14 mouse cellular contexts compared by ENCODE assay signal in genomic region chr9:91382471-91383255, GRCm38 (mm10). TPM values are rescaled to one million over a fixed set of nuclear protein-coding genes. Genes with fewer than 3 reads are reported as not detected.
DNase-seq lines count a peak whose midpoint lies in the region; ATAC-seq and TF ChIP-seq lines count a peak whose summit lies in the region.
"Had no signal": no experiment of that assay in that cellular context is flagged by ENCODE, and none has a peak within 500 bp of the region (broad histone marks: within the 10 kb centered on the region; RNA-seq: fewer than 3 reads in every experiment).

No protein-coding gene starts in this region.

- peak overlapping the region; percentile 56 for H3K9ac ChIP-seq in midbrain, embryonic 16.5 days (ENCODE audit: low read depth, low read length)
- H3K9ac ChIP-seq: embryonic facial prominence, embryonic 15.5 days; liver, embryonic 13.5 days had no signal

- no peaks in the 10 kb centered on the region for H3K27me3 ChIP-seq in cerebellum, adult 2 months (ENCODE audit: control insufficient read depth, insufficient read depth, low read length)
- peaks cover 98% of the 10 kb centered on the region for H3K27me3 ChIP-seq in hindbrain, embryonic 10.5 days (ENCODE audit: insufficient read depth, poor library complexity, severe bottlenecking)
- H3K27me3 ChIP-seq in midbrain, embryonic 16.5 days (ENCODE audit: control insufficient read depth, insufficient read depth, low read depth, low read length): peaks cover 27% of the 10 kb centered on the region

- peak; percentile 65 to 77 for DNase-seq in cerebellum, adult 2 months
- DNase-seq in cerebellum, postnatal 25 days: peak; percentile 66 to 79
- DNase-seq in hindbrain, embryonic 10.5 days (ENCODE audit: low spot score): peak; percentile 63
- no peak for DNase-seq in urinary bladder, postnatal 36 days (ENCODE audit: low spot score in 2 of 2)
- no peak for DNase-seq in lung, postnatal 36 days
- no peak for DNase-seq in frontal cortex, postnatal 36 days (ENCODE audit: low spot score in 2 of 2)
- DNase-seq: adrenal gland, postnatal 25 days; gastrocnemius, postnatal 36 days; liver, embryonic 13.5 days had no signal

- H3K4me1 ChIP-seq in cerebellum, adult 2 months (ENCODE audit: control insufficient read depth, insufficient read depth, low read length): peaks cover 20% of the 10 kb centered on the region
- H3K4me1 ChIP-seq in hindbrain, embryonic 10.5 days (replicated peaks): peaks cover 67% of the 10 kb centered on the region
- 0 out of 2 replicates have a peak, but pooled peaks cover 3% of the 10 kb centered on the region for H3K4me1 ChIP-seq in midbrain, embryonic 16.5 days (ENCODE audit: control insufficient read depth, insufficient read depth, low read length)
- H3K4me1 ChIP-seq: liver, embryonic 13.5 days had no signal

- no peak for TF ChIP-seq POLR2A in cerebellum, adult 2 months (IDR thresholded peaks at IDR 0.05; ENCODE audit: borderline replicate concordance, insufficient read depth, low read length)

- no peak for ATAC-seq in midbrain, embryonic 16.5 days

- peak overlapping the region; percentile 100 for H3K27ac ChIP-seq in cerebellum, adult 2 months (ENCODE audit: insufficient read depth, low read length)
- peak overlapping the region; percentile 98 for H3K27ac ChIP-seq in hindbrain, embryonic 10.5 days
- peak overlapping the region; percentile 87 for H3K27ac ChIP-seq in midbrain, embryonic 16.5 days (ENCODE audit: low read length)
- H3K27ac ChIP-seq: embryonic facial prominence, embryonic 15.5 days; liver, embryonic 13.5 days had no signal

- H3K4me2 ChIP-seq in midbrain, embryonic 16.5 days (ENCODE audit: low read length): peak overlapping the region; percentile 62

- TF ChIP-seq CTCF in cerebellum, adult 2 months (IDR thresholded peaks at IDR 0.05; ENCODE audit: borderline replicate concordance, insufficient read depth, low read depth, low read length): no peak

- WGBS in cerebellum, adult 2 months: 12% methylated on average over 24 of the region's 24 CpGs
- WGBS in hindbrain, embryonic 10.5 days: 1% methylated on average over 24 of the region's 24 CpGs
- 5% methylated on average over 24 of the region's 24 CpGs for WGBS in midbrain, embryonic 16.5 days

- no peaks in the 10 kb centered on the region for H3K9me3 ChIP-seq in hindbrain, embryonic 10.5 days
- no peaks in the 10 kb centered on the region for H3K9me3 ChIP-seq in midbrain, embryonic 16.5 days (replicated peaks; ENCODE audit: control insufficient read depth, low read length, poor library complexity, severe bottlenecking)
- H3K9me3 ChIP-seq: embryonic facial prominence, embryonic 15.5 days; liver, embryonic 13.5 days had no signal

- no peaks in the 10 kb centered on the region for H3K36me3 ChIP-seq in hindbrain, embryonic 10.5 days
- no peaks in the 10 kb centered on the region for H3K36me3 ChIP-seq in midbrain, embryonic 16.5 days (ENCODE audit: control insufficient read depth, insufficient read depth, low read length)
- H3K36me3 ChIP-seq: embryonic facial prominence, embryonic 15.5 days; G1E; liver, embryonic 13.5 days had no signal

- H3K4me3 ChIP-seq in cerebellum, adult 2 months (replicated peaks; ENCODE audit: insufficient read depth, low read depth, low read length): peak overlapping the region; percentile 57
- H3K4me3 ChIP-seq in hindbrain, embryonic 10.5 days: peak overlapping the region; percentile 67
- H3K4me3 ChIP-seq in midbrain, embryonic 16.5 days (ENCODE audit: low read depth, low read length): peak overlapping the region; percentile 16

RNA-seq across cellular contexts. Expression of gene Zic1, which starts 17.1 kb away (rescaled TPM):
- 1,121 and 1,289 TPM in 2 replicates for polyA plus RNA-seq in cerebellum, adult 2 months (2012; rRNA removed)
- 6.9 and 8.1 TPM in 2 replicates for polyA plus RNA-seq in hindbrain, embryonic 10.5 days (2016; fragmentation: Nextera tagmentation; extraction: Ambion mirVana)
- 9.1 and 20.6 TPM in 2 replicates for polyA plus RNA-seq in midbrain, embryonic 16.5 days (2015; fragmentation: Nextera tagmentation; extraction: Ambion mirVana)
- polyA plus RNA-seq: G1E; spleen, adult 2 months; thymus, postnatal 0 days had no signal

RNA-seq across cellular contexts. Expression of gene Zic4, which starts 20.4 kb away (rescaled TPM):
- polyA plus RNA-seq in cerebellum, adult 2 months (2012; rRNA removed): 37.4 and 45.3 TPM in 2 replicates
- 16.9 and 19.8 TPM in 2 replicates for polyA plus RNA-seq in hindbrain, embryonic 10.5 days (2016; fragmentation: Nextera tagmentation; extraction: Ambion mirVana)
- 55.8 and 154 TPM in 2 replicates for polyA plus RNA-seq in midbrain, embryonic 16.5 days (2015; fragmentation: Nextera tagmentation; extraction: Ambion mirVana)
- polyA plus RNA-seq: G1E; liver, embryonic 13.5 days; spleen, adult 2 months; thymus, postnatal 0 days had no signal

Comparison
In these comparisons a context has a peak if more than half of its experiments do, and no peak if none do; other contexts are left out.
1. DNase-seq: peak in cerebellum, adult 2 months (2 of 2), cerebellum, postnatal 25 days (2 of 2) and hindbrain, embryonic 10.5 days (single experiment); none in urinary bladder, postnatal 36 days (0 of 2), lung, postnatal 36 days (single experiment) and frontal cortex, postnatal 36 days (0 of 2).
2. H3K4me3 ChIP-seq: peak in every context shown above with its lines; median percentile 67 in hindbrain, embryonic 10.5 days; 57 in cerebellum, adult 2 months; 16 in midbrain, embryonic 16.5 days.
3. RNA of gene Zic1, which starts 17.1 kb away (polyA plus RNA-seq): 1,121 to 1,289 TPM in cerebellum, adult 2 months; 9.1 to 20.6 TPM in midbrain, embryonic 16.5 days and 6.9 to 8.1 TPM in hindbrain, embryonic 10.5 days; every median in the first group is over 10 times any median in the second.
4. Peak in every context shown above with its lines, with median percentiles within 50 percentile points of each other: H3K27ac ChIP-seq.